Mouse (Mus musculus) embryonic facial prominence, embryonic 14.5 days (tissue): ENCODE results near the gene Bcar3. TPM values are rescaled to one million over a fixed set of nuclear protein-coding genes. Genes with fewer than 3 reads are reported as not detected.

Source experiments
- ATAC-seq: fragments of 200-750 bp; cut with Nextera tagmentation; 2 replicates; pipeline ENCODE4 v1.8.0; 2017; ENCODE audit warnings: low read depth, moderate number of reproducible peaks, moderate TSS enrichment
- DNase-seq: peaks from one replicate; pipeline ENCODE4 v3.0.0-alpha.2; 2015; ENCODE audit warnings: low spot score
- H3K27ac ChIP-seq: fragments of 300-500 bp; sonication (generic); replicated peaks from 2 replicates; pipeline ENCODE4 v1.5.1; 2014; ENCODE audit warnings: low read depth, mild to moderate bottlenecking, low read length, moderate library complexity
- H3K27me3 ChIP-seq: fragments of 300-500 bp; sonication (generic); replicated peaks from 2 replicates; pipeline ENCODE4 v1.6.1; 2014; ENCODE audit warnings: low read length; ENCODE audit not compliant: control insufficient read depth, insufficient read depth
- H3K36me3 ChIP-seq: fragments of 300-500 bp; sonication (generic); 2 replicates; pipeline ENCODE4 v1.6.1; 2014; ENCODE audit warnings: low read length, mixed read lengths; ENCODE audit not compliant: control insufficient read depth, insufficient read depth
- H3K4me1 ChIP-seq: fragments of 300-500 bp; sonication (generic); 2 replicates; pipeline ENCODE4 v1.6.1; 2014; ENCODE audit warnings: antibody characterized with exemption, low read length; ENCODE audit not compliant: control insufficient read depth, insufficient read depth
- H3K4me2 ChIP-seq: fragments of 300-500 bp; sonication (generic); 2 replicates; pipeline ENCODE4 v1.6.1; 2014; ENCODE audit warnings: low read depth, mild to moderate bottlenecking, low read length, moderate library complexity, mixed read lengths
- H3K4me3 ChIP-seq: fragments of 300-500 bp; sonication (generic); 2 replicates; pipeline ENCODE4 v1.5.1; 2014; ENCODE audit warnings: low read depth, mild to moderate bottlenecking, low read length
- H3K9ac ChIP-seq: fragments of 300-500 bp; sonication (generic); 2 replicates; pipeline ENCODE4 v1.6.1; 2014; ENCODE audit warnings: low read depth, mild to moderate bottlenecking, low read length, moderate library complexity, mixed read lengths
- H3K9me3 ChIP-seq: fragments of 300-500 bp; sonication (generic); 2 replicates; pipeline ENCODE4 v1.6.1; 2016; ENCODE audit warnings: low read length; ENCODE audit not compliant: control insufficient read depth
- WGBS: fragments of 180-500 bp; shearing (Covaris S2); extraction: QIAGEN DNeasy Blood & Tissue Kit; methylation state at CpG from one replicate; pipeline ENCODE4 v1.1.7; 2014; 5-methylcytosine and 5-hydroxymethylcytosine counted together
- polyA plus RNA-seq: library from polyadenylated mRNA; unstranded; fragments of >200 nt; fragmentation: Nextera tagmentation; extraction: Ambion mirVana; gene quantifications from 2 replicates; pipeline ENCODE4 v1.2.1, GENCODE M21; 2014

The Bcar3 gene
- polyA plus RNA-seq, 1 experiment from 2014 or later = 10.0 TPM

GRCm38 (mm10) chr3:122448196-122448595 is 154.3 kb downstream of the Bcar3 start:
- Histone ChIP-seq H3K9me3 (no peaks in the 10 kb centered on the region), H3K4me3 (no peak overlapping the region), H3K27ac (no peak overlapping the region), H3K4me2 (no peak overlapping the region), H3K27me3 (no peaks in the 10 kb centered on the region), H3K9ac (no peak overlapping the region), H3K36me3 (no peaks in the 10 kb centered on the region), H3K4me1 (peaks cover 7% of the 10 kb centered on the region; the same call in 1 of the 2 replicates)
- DNase-seq (no peak), ATAC-seq (no peak)
- WGBS = 98% methylated on average over 13 of the region's 13 CpGs

- Histone ChIP-seq H3K27ac (no peak overlapping the region), H3K4me3 (no peak overlapping the region), H3K4me2 (no peak overlapping the region), H3K9ac (no peak overlapping the region), H3K27me3 (no peaks in the 10 kb centered on the region), H3K36me3 (no peaks in the 10 kb centered on the region), H3K4me1 (peaks cover 7% of the 10 kb centered on the region; the same call in 1 of the 2 replicates), H3K9me3 (no peaks in the 10 kb centered on the region)
- no peak for DNase-seq
- ATAC-seq = no peak
- WGBS = 86% methylated on average over 7 of the region's 7 CpGs
Observed at GRCm38 (mm10) chr3:122450041-122450440, 156.1 kb downstream of the Bcar3 start.

GRCm38 (mm10) chr3:122453875-122454274 is 159.9 kb downstream of the Bcar3 start:
- Histone ChIP-seq H3K27me3 (no peaks in the 10 kb centered on the region), H3K4me2 (no peak overlapping the region), H3K4me3 (no peak overlapping the region), H3K27ac (no peak overlapping the region), H3K4me1 (no peaks in the 10 kb centered on the region), H3K9me3 (no peaks in the 10 kb centered on the region), H3K9ac (no peak overlapping the region), H3K36me3 (no peaks in the 10 kb centered on the region)
- 79% methylated on average over 11 of the region's 11 CpGs for WGBS
- DNase-seq (no peak), ATAC-seq (peak; percentile 26; the same call in 1 of the 2 replicates)

GRCm38 (mm10) chr3:122456156-122456555 is 162.2 kb downstream of the Bcar3 start:
- WGBS = 93% methylated on average over 4 of the region's 4 CpGs
- Histone ChIP-seq H3K4me2 (no peak overlapping the region), H3K27ac (no peak overlapping the region), H3K4me3 (no peak overlapping the region), H3K36me3 (no peaks in the 10 kb centered on the region), H3K9ac (no peak overlapping the region), H3K4me1 (peaks cover 9% of the 10 kb centered on the region), H3K27me3 (no peaks in the 10 kb centered on the region), H3K9me3 (no peaks in the 10 kb centered on the region)
- no peak for DNase-seq
- ATAC-seq = no peak

- no peaks in the 10 kb centered on the region for H3K36me3 ChIP-seq
- no peak overlapping the region for H3K4me2 ChIP-seq
- H3K27ac ChIP-seq = no peak overlapping the region
- no peak overlapping the region for H3K4me3 ChIP-seq
- WGBS = 84% methylated on average over 4 of the region's 4 CpGs
- no peaks in the 10 kb centered on the region for H3K27me3 ChIP-seq
- DNase-seq (no peak), ATAC-seq (no peak)
- H3K9me3 ChIP-seq = no peaks in the 10 kb centered on the region
- H3K4me1 ChIP-seq = peaks cover 14% of the 10 kb centered on the region
- H3K9ac ChIP-seq = no peak overlapping the region
Observed at GRCm38 (mm10) chr3:122456807-122457206, 162.9 kb downstream of the Bcar3 start.

GRCm38 (mm10) chr3:122457723-122458122 is 163.8 kb downstream of the Bcar3 start:
- Histone ChIP-seq H3K4me3 (no peak overlapping the region), H3K27ac (no peak overlapping the region), H3K9me3 (no peaks in the 10 kb centered on the region), H3K4me2 (no peak overlapping the region), H3K4me1 (peaks cover 23% of the 10 kb centered on the region), H3K36me3 (no peaks in the 10 kb centered on the region), H3K27me3 (no peaks in the 10 kb centered on the region), H3K9ac (no peak overlapping the region)
- DNase-seq (no peak), ATAC-seq (no peak)
- WGBS = 91% methylated on average over 1 of the region's 1 CpGs

GRCm38 (mm10) chr3:122458743-122459142 is 164.8 kb downstream of the Bcar3 start:
- no peaks in the 10 kb centered on the region for H3K27me3 ChIP-seq
- H3K9me3 ChIP-seq = no peaks in the 10 kb centered on the region
- no peak overlapping the region for H3K27ac ChIP-seq
- no peaks in the 10 kb centered on the region for H3K36me3 ChIP-seq
- no peak for ATAC-seq
- DNase-seq = no peak
- no peak overlapping the region for H3K4me2 ChIP-seq
- peaks cover 24% of the 10 kb centered on the region for H3K4me1 ChIP-seq
- 53% methylated on average over 8 of the region's 8 CpGs for WGBS
- no peak overlapping the region for H3K4me3 ChIP-seq
- no peak overlapping the region for H3K9ac ChIP-seq

- no peak overlapping the region for H3K9ac ChIP-seq
Observed at GRCm38 (mm10) chr3:122460848-122461511, 167.0 kb downstream of the Bcar3 start.

GRCm38 (mm10) chr3:122461512-122461881 is 167.6 kb downstream of the Bcar3 start:
- Histone ChIP-seq H3K4me3 (no peak overlapping the region), H3K36me3 (no peaks in the 10 kb centered on the region), H3K4me2 (peak overlapping the region; percentile 21; the same call in 1 of the 2 replicates), H3K27me3 (no peaks in the 10 kb centered on the region), H3K27ac (peak overlapping the region; percentile 45; the same call in 1 of the 2 replicates), H3K9ac (no peak overlapping the region), H3K4me1 (peaks cover 24% of the 10 kb centered on the region), H3K9me3 (no peaks in the 10 kb centered on the region)
- DNase-seq (peak; percentile 71), ATAC-seq (0 out of 2 replicates have a peak, but pooled peaks have one; percentile 31)
- WGBS = 45% methylated on average over 11 of the region's 11 CpGs

More at GRCm38 (mm10) chr3:122460848-122461511, 167.0 kb downstream of the Bcar3 start:
- Histone ChIP-seq H3K4me2 (no peak overlapping the region; the same call in 1 of the 2 replicates), H3K9me3 (no peaks in the 10 kb centered on the region), H3K4me3 (no peak overlapping the region), H3K36me3 (no peaks in the 10 kb centered on the region), H3K27me3 (no peaks in the 10 kb centered on the region), H3K4me1 (peaks cover 24% of the 10 kb centered on the region), H3K27ac (peak overlapping the region; percentile 45; the same call in 1 of the 2 replicates)
- DNase-seq (no peak), ATAC-seq (peak; percentile 21; the same call in 1 of the 2 replicates)
- WGBS = 23% methylated on average over 8 of the region's 8 CpGs
